Mouse (Mus musculus): Measurements from ENCODE around the gene Mxi1. TPM values are rescaled to one million over a fixed set of nuclear protein-coding genes. Genes with fewer than 3 reads are reported as not detected.

The Mxi1 gene
- total and polyA plus RNA-seq, 3 experiments = 10.6 to 19.9 (median 18.9) TPM

DNA sequence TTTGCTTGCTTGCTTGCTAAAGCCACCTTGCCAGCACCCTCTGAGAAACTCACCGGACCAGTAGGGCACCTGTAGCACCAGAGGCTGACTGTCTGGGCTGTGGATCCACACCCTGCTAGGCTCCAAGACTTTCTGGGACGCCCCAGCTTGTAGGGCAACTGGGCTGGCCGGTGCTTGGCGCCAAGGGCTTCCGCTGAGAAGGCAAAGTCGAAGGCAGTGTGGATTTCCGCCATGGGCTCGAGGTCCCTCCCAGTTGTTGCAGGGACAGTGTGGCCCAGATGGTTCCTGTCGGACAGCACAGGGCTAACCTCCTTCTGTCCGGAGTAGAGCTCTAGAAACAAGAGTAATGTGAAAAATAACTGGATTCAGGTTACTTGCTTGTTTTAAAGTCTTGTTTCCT, 11.0 kb downstream of the Mxi1 start:
- dilution Hi-C loops (cut with MboI; ENCODE audit: extremely low pct_ligation_motif_present, extremely low pct_unique_long_range_greater_than_20kb, low sequenced_read_pairs) = no loop called here
- Histone ChIP-seq H3K9ac (ENCODE audit: insufficient read depth, low read depth) (no peak overlapping the region), H3K4me2 (ENCODE audit: insufficient read depth, low read depth, poor library complexity, severe bottlenecking) (no peak overlapping the region), H3K36me3 (replicated peaks in 1 of 2; ENCODE audit: control insufficient read depth in 1 of 2, insufficient read depth in 1 of 2, low read length in 1 of 2) (no peaks in the 10 kb centered on the region), H3K27me3 (replicated peaks) (peaks cover 6% of the 10 kb centered on the region), H3K4me1 (ENCODE audit: control insufficient read depth in 1 of 2, insufficient read depth in 2 of 2) (peaks cover 17 to 48% of the 10 kb centered on the region in 2 experiments), H3K4me3 (replicated peaks in 1 of 3; ENCODE audit: low read depth in 2 of 3, low read length in 2 of 3, poor library complexity in 1 of 3) (no peak overlapping the region), H3K9me3 (replicated peaks; ENCODE audit: low read length) (no peaks in the 10 kb centered on the region), H3K27ac (ENCODE audit: insufficient read depth, low read depth) (no peak overlapping the region), H3K79me2 (replicated peaks; ENCODE audit: control insufficient read depth, extremely low read depth, insufficient read depth, poor library complexity, severe bottlenecking) (no peaks in the 10 kb centered on the region)
- in situ Hi-C loops (cut with MboI; ENCODE audit: low pct_ligation_motif_present, low pct_unique_long_range_greater_than_20kb, low sequenced_read_pairs) = no loop called here
- no peak for DNase-seq (ENCODE audit: extremely low read depth)
- TF ChIP-seq HCFC1 (IDR thresholded peaks at IDR 0.05; ENCODE audit: low read depth, low read length) (no peak), MXI1 (IDR thresholded peaks at IDR 0.05; ENCODE audit: low read depth, low read length) (no peak)

- TF ChIP-seq CTCF (conservative IDR thresholded peaks at IDR 0.05 in 1 of 2, IDR thresholded peaks at IDR 0.05 in 1 of 2; ENCODE audit: low read depth in 2 of 2, low read length in 2 of 2) = peak in 1 of 2 experiments; percentile 21; a peak in 1 of 4 replicates
- TF ChIP-seq MAFK (IDR thresholded peaks at IDR 0.05; ENCODE audit: insufficient replicate concordance, low read length) = no peak
- no peak for TF ChIP-seq UBTF (IDR thresholded peaks at IDR 0.05; ENCODE audit: low read depth, low read length)
- no peak for TF ChIP-seq POLR2A (IDR thresholded peaks at IDR 0.05; ENCODE audit: low read depth, low read length)
- dilution Hi-C loops (cut with MboI; ENCODE audit: extremely low pct_ligation_motif_present, extremely low pct_unique_long_range_greater_than_20kb, low sequenced_read_pairs) = no loop called here
- Histone ChIP-seq H3K4me1 (ENCODE audit: control insufficient read depth in 1 of 2, insufficient read depth in 2 of 2) (peaks cover 20 to 54% of the 10 kb centered on the region in 2 experiments), H3K4me3 (replicated peaks in 1 of 3; ENCODE audit: low read depth in 2 of 3, low read length in 2 of 3, poor library complexity in 1 of 3) (no peak overlapping the region), H3K36me3 (replicated peaks in 1 of 2; ENCODE audit: control insufficient read depth in 1 of 2, insufficient read depth in 1 of 2, low read length in 1 of 2) (no peaks in the 10 kb centered on the region), H3K9me3 (replicated peaks; ENCODE audit: low read length) (no peaks in the 10 kb centered on the region), H3K27ac (ENCODE audit: insufficient read depth, low read depth) (no peak overlapping the region), H3K79me2 (replicated peaks; ENCODE audit: control insufficient read depth, extremely low read depth, insufficient read depth, poor library complexity, severe bottlenecking) (no peaks in the 10 kb centered on the region), H3K9ac (ENCODE audit: insufficient read depth, low read depth) (no peak overlapping the region), H3K27me3 (replicated peaks) (peaks cover 3% of the 10 kb centered on the region), H3K4me2 (ENCODE audit: insufficient read depth, low read depth, poor library complexity, severe bottlenecking) (no peak overlapping the region)
- no peak for DNase-seq (ENCODE audit: extremely low read depth)
- in situ Hi-C loops (cut with MboI; ENCODE audit: low pct_ligation_motif_present, low pct_unique_long_range_greater_than_20kb, low sequenced_read_pairs) = no loop called here
Observed at GRCm38 (mm10) chr19:53322438-53323048, 12.2 kb downstream of the Mxi1 start.

GRCm38 (mm10) chr19:53324866-53325265, 14.5 kb downstream of the Mxi1 start:
- no peaks in the 10 kb centered on the region for H3K36me3 ChIP-seq (replicated peaks in 1 of 2; ENCODE audit: control insufficient read depth in 1 of 2, insufficient read depth in 1 of 2, low read length in 1 of 2)
- in situ Hi-C loops (cut with MboI; ENCODE audit: low pct_ligation_motif_present, low pct_unique_long_range_greater_than_20kb, low sequenced_read_pairs) = loop anchor here (25.0 kb wide), 1 partner anchor 313 kb away; no protein-coding TSS in a partner anchor
- H3K9ac ChIP-seq (ENCODE audit: insufficient read depth, low read depth) = no peak overlapping the region
- dilution Hi-C loops (cut with MboI; ENCODE audit: extremely low pct_ligation_motif_present, extremely low pct_unique_long_range_greater_than_20kb, low sequenced_read_pairs) = no loop called here
- H3K27ac ChIP-seq (ENCODE audit: insufficient read depth, low read depth) = no peak overlapping the region
- H3K9me3 ChIP-seq (replicated peaks; ENCODE audit: low read length) = no peaks in the 10 kb centered on the region
- no peak for TF ChIP-seq ETS1 (conservative IDR thresholded peaks at IDR 0.05; ENCODE audit: low read depth, low read length)
- TF ChIP-seq EP300 (IDR thresholded peaks at IDR 0.05; ENCODE audit: low read length) = 0 out of 2 replicates have a peak, but pooled peaks have one; percentile 30
- no peaks in the 10 kb centered on the region for H3K27me3 ChIP-seq (replicated peaks)
- no peaks in the 10 kb centered on the region for H3K79me2 ChIP-seq (replicated peaks; ENCODE audit: control insufficient read depth, extremely low read depth, insufficient read depth, poor library complexity, severe bottlenecking)
- no peak for DNase-seq (ENCODE audit: extremely low read depth)
- no peak overlapping the region for H3K4me2 ChIP-seq (ENCODE audit: insufficient read depth, low read depth, poor library complexity, severe bottlenecking)
- no peak overlapping the region for H3K4me3 ChIP-seq (replicated peaks in 1 of 3; ENCODE audit: low read depth in 2 of 3, low read length in 2 of 3, poor library complexity in 1 of 3)
- H3K4me1 ChIP-seq (ENCODE audit: control insufficient read depth in 1 of 2, insufficient read depth in 2 of 2) = peaks cover 20 to 46% of the 10 kb centered on the region in 2 experiments

Data from CH12.LX (cell line).